Mouse (Mus musculus) lung, adult 2 months (tissue): ENCODE measurements around the gene Tmem235. TPM values are rescaled to one million over a fixed set of nuclear protein-coding genes. Genes with fewer than 3 reads are reported as not detected.
"Not testable (repeated sequence)": the region's sequence is repeated elsewhere in the genome, so short reads cannot be mapped to it uniquely, and the experiment has no call there.

Source experiments
- DNase-seq: peaks from one replicate; pipeline ENCODE4 v3.0.0; 2022
- H3K4me1 ChIP-seq: fragments of 200-500 bp; 2 replicates; pipeline ENCODE4 v1.6.1; 2011; ENCODE audit warnings: low read length; ENCODE audit not compliant: control insufficient read depth, insufficient read depth
- H3K4me3 ChIP-seq: fragments of 200-500 bp; replicated peaks from 2 replicates; pipeline ENCODE3; 2011; ENCODE audit warnings: low read depth, mild to moderate bottlenecking, control low read depth, low read length; ENCODE audit errors: extremely low read depth
- CTCF ChIP-seq: fragments of 200-500 bp; IDR thresholded peaks from 2 replicates; pipeline ENCODE4 v1.5.1; 2011; ENCODE audit warnings: mild to moderate bottlenecking, low read length, control low read depth; ENCODE audit not compliant: insufficient read depth
- POLR2A ChIP-seq: fragments of 200-500 bp; IDR thresholded peaks from 2 replicates; pipeline ENCODE4 v1.6.1; 2011; ENCODE audit warnings: low read depth, mild to moderate bottlenecking, control low read depth, low read length, borderline replicate concordance; ENCODE audit errors: extremely low read depth
- WGBS: fragments of 180-500 bp; shearing (Covaris S2); methylation state at CpG from one replicate; pipeline ENCODE4 v1.1.7; 2018; 5-methylcytosine and 5-hydroxymethylcytosine counted together
- polyA plus RNA-seq: library from polyadenylated mRNA; depleted of rRNA; stranded (reverse); fragments of >200 nt; gene quantifications from 2 replicates; pipeline ENCODE4 v1.2.3, GENCODE M21; 2012; rRNA removed

Gene Tmem235
- not detected in 2 replicates for polyA plus RNA-seq

- Histone ChIP-seq H3K4me1 (no peaks in the 10 kb centered on the region), H3K4me3 (no peak within 1 kb of the TSS)
- TF ChIP-seq POLR2A (no peak), CTCF (no peak)
- no peak for DNase-seq
- 7% methylated on average over 23 of the region's 23 CpGs for WGBS
Observed at GRCm38 (mm10) chr11:117860601-117861000, at the start of gene Tmem235. Gene Tmem235 (plus strand): TSS chr11:117860752.

GRCm38 (mm10) chr11:117813867-117814266 is 46.7 kb upstream of the Tmem235 start:
- no peak for TF ChIP-seq POLR2A
- TF ChIP-seq CTCF = no peak
- peaks cover 12% of the 10 kb centered on the region for H3K4me1 ChIP-seq
- 30% methylated on average over 5 of the region's 5 CpGs for WGBS
- no peak for DNase-seq
- H3K4me3 ChIP-seq = no peak overlapping the region

- TF ChIP-seq POLR2A = no peak
- no peak for TF ChIP-seq CTCF
- no peak for DNase-seq
- WGBS = 73% methylated on average over 6 of the region's 6 CpGs
- Histone ChIP-seq H3K4me1 (peaks cover 12% of the 10 kb centered on the region), H3K4me3 (no peak overlapping the region)
Observed at GRCm38 (mm10) chr11:117814704-117815366, 45.7 kb upstream of the Tmem235 start.

GRCm38 (mm10) chr11:117815850-117816249 is 44.7 kb upstream of the Tmem235 start:
- DNase-seq, H3K4me3 ChIP-seq: not testable (repeated sequence)
- H3K4me1 ChIP-seq = peaks cover 12% of the 10 kb centered on the region
- WGBS = 74% methylated on average over 9 of the region's 9 CpGs

- DNase-seq = no peak
- WGBS = 77% methylated on average over 13 of the region's 13 CpGs
- peaks cover 12% of the 10 kb centered on the region for H3K4me1 ChIP-seq
- no peak for TF ChIP-seq POLR2A
- no peak overlapping the region for H3K4me3 ChIP-seq
Observed at GRCm38 (mm10) chr11:117816389-117816996, 44.1 kb upstream of the Tmem235 start.

- Histone ChIP-seq H3K4me3 (no peak overlapping the region), H3K4me1 (peaks cover 20% of the 10 kb centered on the region)
- DNase-seq = no peak
- 74% methylated on average over 8 of the region's 8 CpGs for WGBS
- TF ChIP-seq CTCF = no peak
- TF ChIP-seq POLR2A = 0 out of 2 replicates have a peak, but pooled peaks have one; percentile 11
Observed at GRCm38 (mm10) chr11:117819095-117819494, 41.5 kb upstream of the Tmem235 start.

- no peak for DNase-seq
- Histone ChIP-seq H3K4me1 (peaks cover 18% of the 10 kb centered on the region), H3K4me3 (no peak overlapping the region)
- WGBS = 76% methylated on average over 7 of the region's 7 CpGs
- no peak for TF ChIP-seq CTCF
- no peak for TF ChIP-seq POLR2A
Observed at GRCm38 (mm10) chr11:117820173-117820572, 40.4 kb upstream of the Tmem235 start.

- TF ChIP-seq CTCF (no peak), POLR2A (no peak)
- peaks cover 20% of the 10 kb centered on the region for H3K4me1 ChIP-seq
- WGBS = 84% methylated on average over 9 of the region's 9 CpGs
- H3K4me3 ChIP-seq = no peak overlapping the region
- DNase-seq = no peak
Observed at GRCm38 (mm10) chr11:117821868-117822267, 38.7 kb upstream of the Tmem235 start.

- no peak for TF ChIP-seq POLR2A
- no peak for DNase-seq
Observed at GRCm38 (mm10) chr11:117822728-117823241, 37.8 kb upstream of the Tmem235 start.

GRCm38 (mm10) chr11:117823411-117823810 is 37.1 kb upstream of the Tmem235 start:
- H3K4me3 ChIP-seq = no peak overlapping the region
- no peak for DNase-seq
- peaks cover 23% of the 10 kb centered on the region for H3K4me1 ChIP-seq
- TF ChIP-seq CTCF (no peak), POLR2A (no peak)
- 78% methylated on average over 6 of the region's 6 CpGs for WGBS

More at GRCm38 (mm10) chr11:117822728-117823241, 37.8 kb upstream of the Tmem235 start:
- peaks cover 21% of the 10 kb centered on the region for H3K4me1 ChIP-seq
- no peak overlapping the region for H3K4me3 ChIP-seq
- WGBS = 16% methylated on average over 7 of the region's 7 CpGs
